Mouse (Mus musculus) bone marrow, adult 2 months (tissue): ENCODE measurements at regions not wholly inside any gene's neighbourhood (a gene's known extent, or its start where the extent isn't known, plus 50 kb on each side); places are given as distances from the start of the nearest gene placed in this dataset.

ENCODE experiments used
- CTCF ChIP-seq: fragments of 200-500 bp; IDR thresholded peaks from 2 replicates; pipeline ENCODE4 v1.5.1; 2011; ENCODE audit warnings: low read length, control low read depth; ENCODE audit not compliant: control insufficient read depth, insufficient read depth
- POLR2A ChIP-seq: fragments of 200-500 bp; IDR thresholded peaks from 2 replicates; pipeline ENCODE4 v1.6.1; 2011; ENCODE audit warnings: low read depth, mild to moderate bottlenecking, control low read depth, low read length, borderline replicate concordance; ENCODE audit not compliant: control insufficient read depth

- TF ChIP-seq POLR2A (no peak), CTCF (no peak)
Measured at GRCm38 (mm10) chr13:28823311-28823880, 130.1 kb downstream of the Sox4 start.
